Mouse (Mus musculus): ENCODE results near the gene Gnptab. TPM values are rescaled to one million over a fixed set of nuclear protein-coding genes. Genes with fewer than 3 reads are reported as not detected.

Gnptab gene
- polyA plus RNA-seq, 1 experiment from 2014 or later = 9.5 TPM

DNA sequence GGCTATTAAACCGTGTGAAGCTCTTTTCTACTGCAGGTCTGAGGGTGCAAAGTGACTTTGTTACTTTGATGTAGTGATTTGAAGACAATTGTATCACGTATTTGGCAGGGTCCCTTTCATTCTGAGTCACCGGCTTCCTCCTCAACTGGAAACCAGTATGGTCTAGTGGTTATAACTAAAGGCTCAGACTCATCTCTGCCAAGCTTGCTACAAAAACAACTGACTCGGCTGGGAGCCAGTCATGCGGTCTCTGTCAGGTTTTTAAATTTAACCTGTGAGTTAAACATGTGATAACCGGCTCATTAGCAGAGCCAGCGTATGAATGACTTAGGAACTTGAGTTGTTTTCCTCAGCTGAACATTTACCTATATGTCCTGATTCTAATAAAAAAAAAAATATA is 26.9 kb downstream of the Gnptab start:
- Histone ChIP-seq H3K4me1 (replicated peaks) (no peaks in the 10 kb centered on the region), H3K27ac (no peak overlapping the region), H3K9me3 (no peaks in the 10 kb centered on the region), H3K36me3 (peaks cover 8% of the 10 kb centered on the region), H3K27me3 (ENCODE audit: insufficient read depth, poor library complexity, severe bottlenecking) (no peaks in the 10 kb centered on the region), H3K4me3 (no peak overlapping the region)
- WGBS = 84% methylated on average over 7 of the region's 7 CpGs
- DNase-seq (ENCODE audit: low spot score) = no peak

DNA sequence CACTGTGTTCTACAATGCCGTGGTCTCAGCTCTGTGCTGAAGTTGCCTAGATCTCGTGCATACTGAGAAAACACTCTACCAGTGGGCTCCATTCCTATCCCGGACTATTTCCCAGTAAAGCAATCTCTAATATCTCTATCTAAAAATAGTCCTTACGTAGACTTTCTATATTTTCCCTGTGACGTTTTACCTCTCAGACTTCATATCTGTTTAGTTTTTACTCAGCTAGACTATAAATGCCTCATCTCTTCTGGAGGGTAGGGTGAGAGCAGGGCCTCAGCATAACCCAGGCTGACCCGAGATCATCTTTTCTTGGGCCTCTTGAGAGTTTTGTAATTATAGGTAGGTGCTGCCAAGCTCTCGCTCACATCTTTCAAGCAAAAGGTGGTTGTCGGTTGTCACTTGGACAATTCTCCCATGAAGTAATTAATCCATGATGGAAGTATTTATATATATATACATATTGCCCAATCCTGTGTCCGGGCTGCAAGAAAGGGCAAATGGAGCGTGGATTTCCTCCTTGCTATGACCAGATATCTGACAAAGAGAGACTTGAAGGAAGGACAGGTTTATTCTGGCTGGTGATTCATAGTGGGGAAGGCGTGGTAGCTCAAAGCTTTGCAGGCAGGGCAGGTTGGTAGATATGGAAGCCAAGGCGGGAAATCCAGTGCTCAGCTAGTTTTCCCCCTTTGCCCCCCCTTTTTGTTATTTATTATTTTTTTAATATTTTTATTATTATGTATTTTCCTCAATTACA is 29.1 kb downstream of the Gnptab start:
- 94% methylated on average over 12 of the region's 12 CpGs for WGBS
- DNase-seq (ENCODE audit: low spot score) = no peak

DNA sequence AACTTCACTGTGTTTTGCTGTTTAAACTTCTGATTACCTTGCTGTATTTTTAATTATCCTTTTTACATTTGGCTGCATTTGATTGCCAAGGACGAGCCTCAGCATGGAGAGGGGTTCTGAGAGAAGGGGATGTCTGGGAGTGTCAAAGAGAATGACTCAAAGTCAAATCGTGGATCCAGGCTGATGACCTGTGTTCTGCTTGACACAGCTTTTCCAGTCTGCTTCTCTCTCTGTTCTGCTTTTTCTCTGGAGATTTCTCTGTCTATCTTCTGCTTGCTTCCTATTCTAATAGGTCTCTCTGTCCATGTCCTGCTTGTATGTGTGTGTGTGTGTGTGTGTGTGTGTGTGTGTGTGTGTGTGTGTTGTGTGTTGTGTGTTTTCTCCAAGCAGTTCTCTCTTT is 30.8 kb downstream of the Gnptab start:
- Histone ChIP-seq H3K27me3 (ENCODE audit: insufficient read depth, poor library complexity, severe bottlenecking) (no peaks in the 10 kb centered on the region), H3K9me3 (no peaks in the 10 kb centered on the region), H3K27ac (no peak overlapping the region), H3K4me3 (no peak overlapping the region), H3K36me3 (no peaks in the 10 kb centered on the region), H3K4me1 (replicated peaks) (no peaks in the 10 kb centered on the region)
- WGBS = 79% methylated on average over 2 of the region's 2 CpGs
- no peak for DNase-seq (ENCODE audit: low spot score)

More for the DNA sequence above, 29.1 kb downstream of the Gnptab start:
- no peaks in the 10 kb centered on the region for H3K4me1 ChIP-seq (replicated peaks)
- no peak overlapping the region for H3K4me3 ChIP-seq
- no peaks in the 10 kb centered on the region for H3K36me3 ChIP-seq
- H3K27me3 ChIP-seq (ENCODE audit: insufficient read depth, poor library complexity, severe bottlenecking) = no peaks in the 10 kb centered on the region
- H3K27ac ChIP-seq = no peak overlapping the region
- no peaks in the 10 kb centered on the region for H3K9me3 ChIP-seq

DNA sequence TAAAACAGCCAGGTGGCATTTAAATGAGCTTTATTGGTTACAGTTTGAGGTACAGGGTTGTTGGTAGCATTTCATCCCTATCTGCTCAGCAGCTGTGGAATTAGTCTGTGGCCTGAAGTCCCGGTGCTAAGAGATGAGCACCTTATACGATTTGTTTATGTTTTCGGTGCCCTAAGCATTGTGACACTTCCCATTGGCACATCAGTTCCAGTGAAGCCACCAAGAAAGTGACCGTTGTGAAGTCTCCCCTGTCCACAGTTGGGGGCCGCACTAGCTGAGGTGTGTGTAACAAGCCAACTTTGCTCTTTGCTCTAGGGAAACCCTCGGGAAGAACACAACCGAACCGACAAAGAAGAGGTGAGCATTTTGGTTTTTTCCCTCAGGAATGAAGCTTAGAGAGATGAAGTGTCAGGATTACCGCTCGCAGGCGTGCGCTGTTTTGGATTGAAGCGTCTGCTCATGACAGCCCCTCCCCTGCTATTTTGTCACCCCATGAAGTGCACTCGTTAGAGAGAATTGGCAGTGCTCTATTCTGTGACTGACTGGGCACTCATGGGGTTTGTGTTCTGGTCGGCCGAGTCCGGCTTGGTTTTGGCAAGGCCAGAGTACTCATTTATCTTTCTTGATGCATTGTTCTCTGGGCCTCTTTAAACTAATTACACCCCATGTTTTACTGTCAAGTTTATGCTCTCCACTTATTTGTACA is 33.5 kb downstream of the Gnptab start:
- 0 out of 2 replicates have a peak, but pooled peaks cover 2% of the 10 kb centered on the region for H3K36me3 ChIP-seq
- no peaks in the 10 kb centered on the region for H3K27me3 ChIP-seq (ENCODE audit: insufficient read depth, poor library complexity, severe bottlenecking)
- 84% methylated on average over 17 of the region's 17 CpGs for WGBS
- H3K9me3 ChIP-seq = no peaks in the 10 kb centered on the region
- H3K27ac ChIP-seq = no peak overlapping the region
- no peak for DNase-seq (ENCODE audit: low spot score)
- H3K4me1 ChIP-seq (replicated peaks) = no peaks in the 10 kb centered on the region
- H3K4me3 ChIP-seq = no peak overlapping the region

DNA sequence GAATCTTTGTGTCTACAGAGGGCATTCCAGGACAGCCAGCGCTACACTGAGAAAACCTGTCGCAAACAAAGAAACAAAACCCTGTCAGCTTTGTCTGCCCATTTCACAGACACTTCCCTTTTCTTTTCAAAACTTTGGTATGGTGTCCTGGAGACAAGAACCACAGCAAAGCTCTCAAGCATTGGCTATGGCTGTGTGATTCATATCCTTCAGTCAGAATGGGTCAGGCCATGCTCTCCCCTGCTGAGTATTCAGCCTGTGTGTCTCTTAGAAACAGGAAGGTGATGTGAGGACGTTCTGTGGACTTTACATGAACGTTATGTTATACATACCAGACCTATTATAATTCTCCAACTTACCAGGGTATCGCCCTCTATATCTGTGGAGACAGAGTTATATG is 38.8 kb downstream of the Gnptab start:
- Histone ChIP-seq H3K4me3 (no peak overlapping the region), H3K4me1 (replicated peaks) (no peaks in the 10 kb centered on the region), H3K36me3 (peaks cover 20% of the 10 kb centered on the region), H3K9me3 (no peaks in the 10 kb centered on the region), H3K27ac (no peak overlapping the region), H3K27me3 (ENCODE audit: insufficient read depth, poor library complexity, severe bottlenecking) (no peaks in the 10 kb centered on the region)
- no peak for DNase-seq (ENCODE audit: low spot score)
- 88% methylated on average over 5 of the region's 5 CpGs for WGBS

DNA sequence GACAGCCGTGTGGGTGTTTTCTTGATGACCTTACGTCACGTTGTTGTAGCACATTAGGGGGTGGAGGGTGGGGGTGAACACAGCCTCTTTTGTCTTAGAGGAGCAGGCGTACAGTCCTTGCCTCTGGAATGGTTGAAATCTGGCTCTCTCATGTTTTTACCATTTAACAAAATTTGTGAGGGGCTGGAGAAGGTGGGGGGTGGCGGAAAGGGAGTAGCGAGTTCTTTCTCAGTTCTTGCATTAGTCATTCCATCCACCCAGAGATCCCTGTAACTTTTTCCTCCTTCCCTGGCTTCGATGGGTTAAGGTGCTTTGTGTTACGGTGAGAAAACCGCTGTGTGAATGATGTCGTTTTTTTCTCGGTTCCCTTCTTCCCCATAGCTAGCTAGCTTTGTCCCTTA is 41.2 kb downstream of the Gnptab start:
- H3K9me3 ChIP-seq = no peaks in the 10 kb centered on the region
- H3K27me3 ChIP-seq (ENCODE audit: insufficient read depth, poor library complexity, severe bottlenecking) = no peaks in the 10 kb centered on the region
- H3K4me1 ChIP-seq (replicated peaks) = no peaks in the 10 kb centered on the region
- H3K36me3 ChIP-seq = peaks cover 20% of the 10 kb centered on the region
- H3K27ac ChIP-seq = no peak overlapping the region
- no peak for DNase-seq (ENCODE audit: low spot score)
- 78% methylated on average over 11 of the region's 11 CpGs for WGBS
- no peak overlapping the region for H3K4me3 ChIP-seq

DNA sequence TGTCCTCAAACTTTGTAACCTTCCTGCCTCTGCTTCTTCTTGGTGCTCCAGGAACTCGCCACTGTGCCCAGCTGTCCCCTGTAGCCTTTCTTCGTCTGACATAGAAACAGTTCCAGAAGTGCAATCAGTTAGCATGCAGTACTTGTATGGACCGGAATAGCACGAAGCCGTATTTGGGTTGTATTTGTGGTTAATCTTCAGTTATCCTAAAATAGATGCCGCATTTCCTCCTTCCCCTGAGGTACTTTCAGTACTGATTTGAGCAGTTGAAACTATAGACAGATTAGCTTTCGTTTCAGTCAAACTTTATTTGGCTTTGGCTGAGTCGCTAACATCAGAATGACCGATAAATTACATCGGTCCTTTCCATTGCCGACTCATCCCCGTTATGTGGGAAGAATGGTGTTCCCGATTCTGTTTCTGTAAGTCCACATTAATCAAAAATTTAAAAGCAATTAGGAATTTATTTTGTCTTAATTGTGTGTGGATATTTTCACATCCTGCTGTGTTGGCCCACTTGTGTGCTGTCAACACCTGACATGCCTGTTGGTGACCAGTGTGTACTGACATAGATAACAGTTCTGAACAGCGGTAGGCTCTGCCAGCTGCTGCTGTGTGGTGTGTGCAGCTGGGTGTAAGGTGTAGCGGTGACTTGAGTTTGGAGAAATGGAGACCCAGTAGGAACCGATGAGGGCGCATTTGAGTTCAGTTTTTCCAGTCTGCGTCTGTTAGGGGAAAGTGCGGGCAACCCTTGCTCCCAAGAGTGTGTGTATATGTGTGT is 41.9 kb downstream of the Gnptab start:
- no peak overlapping the region for H3K27ac ChIP-seq
- WGBS = 96% methylated on average over 19 of the region's 19 CpGs
- H3K4me1 ChIP-seq (replicated peaks) = no peaks in the 10 kb centered on the region
- no peak overlapping the region for H3K4me3 ChIP-seq
- H3K36me3 ChIP-seq = peaks cover 20% of the 10 kb centered on the region
- DNase-seq (ENCODE audit: low spot score) = no peak
- no peaks in the 10 kb centered on the region for H3K27me3 ChIP-seq (ENCODE audit: insufficient read depth, poor library complexity, severe bottlenecking)
- H3K9me3 ChIP-seq = no peaks in the 10 kb centered on the region

DNA sequence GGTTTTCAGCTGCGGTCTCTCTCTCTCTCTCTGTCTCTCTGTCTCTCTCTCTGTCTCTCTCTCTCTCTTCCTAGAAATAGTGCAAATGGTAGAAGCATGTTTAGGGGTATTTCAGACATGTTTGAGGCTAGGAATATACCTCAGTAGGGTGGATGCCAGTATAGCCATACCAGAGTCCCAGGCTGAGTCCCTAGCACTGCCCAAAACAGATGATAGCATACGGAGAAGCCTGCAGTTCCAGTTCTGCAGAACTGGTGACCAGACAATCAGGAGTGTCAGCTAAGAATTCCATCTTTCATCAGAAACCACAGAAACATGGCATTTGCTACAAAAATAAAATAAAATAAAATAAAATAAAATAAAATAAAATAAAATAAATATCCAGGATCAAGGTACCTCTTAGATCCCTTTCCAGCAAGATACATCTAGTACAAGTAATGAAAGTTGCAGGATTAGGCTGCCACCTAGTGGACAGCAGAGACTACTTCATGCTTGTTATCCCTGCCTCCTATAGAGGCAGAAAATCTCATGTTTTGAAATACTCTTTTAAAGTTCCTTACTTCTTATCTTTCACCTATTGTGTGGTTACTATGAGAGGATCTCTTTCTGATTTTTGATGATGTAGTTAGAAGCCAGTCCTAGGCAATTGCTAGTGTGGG is 47.4 kb downstream of the Gnptab start:
- DNase-seq (ENCODE audit: low spot score) = peak; percentile 17
- no peaks in the 10 kb centered on the region for H3K4me1 ChIP-seq (replicated peaks)
- no peak overlapping the region for H3K4me3 ChIP-seq
- H3K27ac ChIP-seq = no peak overlapping the region
- H3K27me3 ChIP-seq (ENCODE audit: insufficient read depth, poor library complexity, severe bottlenecking) = no peaks in the 10 kb centered on the region
- H3K36me3 ChIP-seq = peaks cover 28% of the 10 kb centered on the region
- H3K9me3 ChIP-seq = no peaks in the 10 kb centered on the region
- WGBS = 99% methylated on average over 2 of the region's 2 CpGs

DNA sequence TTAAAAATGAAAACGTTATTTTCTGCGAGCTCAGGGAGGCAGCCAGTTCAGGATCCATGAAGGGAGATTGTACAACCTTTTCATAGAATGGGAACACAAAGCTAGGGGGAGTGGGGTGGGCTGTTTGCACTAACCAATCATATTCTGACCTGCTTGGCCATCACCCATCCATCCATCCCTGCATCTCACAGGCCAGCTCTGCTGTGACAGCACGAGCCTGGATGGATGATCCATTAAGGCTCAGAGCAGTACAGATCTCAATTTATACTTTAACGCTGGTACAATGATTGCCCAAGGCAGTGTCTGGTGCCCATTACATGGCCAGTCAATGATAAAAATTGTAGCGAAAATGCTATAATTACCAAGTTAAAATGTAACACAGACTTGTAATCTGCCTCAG is 48.0 kb downstream of the Gnptab start:
- H3K27ac ChIP-seq = no peak overlapping the region
- 64% methylated on average over 5 of the region's 5 CpGs for WGBS
- no peak for DNase-seq (ENCODE audit: low spot score)
- H3K9me3 ChIP-seq = no peaks in the 10 kb centered on the region
- peaks cover 28% of the 10 kb centered on the region for H3K36me3 ChIP-seq
- H3K4me1 ChIP-seq (replicated peaks) = no peaks in the 10 kb centered on the region
- H3K27me3 ChIP-seq (ENCODE audit: insufficient read depth, poor library complexity, severe bottlenecking) = no peaks in the 10 kb centered on the region
- no peak overlapping the region for H3K4me3 ChIP-seq

DNA sequence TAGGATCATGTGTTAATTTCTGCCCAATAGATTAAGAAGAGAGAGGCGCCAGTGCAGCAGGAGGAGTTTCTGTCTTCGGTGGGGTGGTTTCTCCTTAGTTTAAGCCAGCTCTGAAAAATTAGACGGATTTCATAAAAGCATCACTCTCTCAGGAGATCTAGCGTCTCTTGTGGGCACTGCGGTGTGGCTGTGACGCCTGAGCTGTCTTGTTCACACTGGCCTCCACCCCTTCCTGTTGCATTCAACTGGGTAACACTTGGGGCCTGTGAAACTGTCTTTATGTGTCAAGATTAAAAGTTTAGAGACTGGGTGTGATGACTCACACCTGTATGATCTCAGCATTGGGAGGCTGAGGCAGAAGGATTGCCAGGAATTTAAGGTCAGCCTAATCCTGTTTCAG is 49.1 kb downstream of the Gnptab start:
- no peaks in the 10 kb centered on the region for H3K27me3 ChIP-seq (ENCODE audit: insufficient read depth, poor library complexity, severe bottlenecking)
- DNase-seq (ENCODE audit: low spot score) = no peak
- no peak overlapping the region for H3K4me3 ChIP-seq
- H3K4me1 ChIP-seq (replicated peaks) = no peaks in the 10 kb centered on the region
- WGBS = 92% methylated on average over 6 of the region's 6 CpGs
- H3K36me3 ChIP-seq = peaks cover 31% of the 10 kb centered on the region
- no peak overlapping the region for H3K27ac ChIP-seq
- H3K9me3 ChIP-seq = no peaks in the 10 kb centered on the region

DNA sequence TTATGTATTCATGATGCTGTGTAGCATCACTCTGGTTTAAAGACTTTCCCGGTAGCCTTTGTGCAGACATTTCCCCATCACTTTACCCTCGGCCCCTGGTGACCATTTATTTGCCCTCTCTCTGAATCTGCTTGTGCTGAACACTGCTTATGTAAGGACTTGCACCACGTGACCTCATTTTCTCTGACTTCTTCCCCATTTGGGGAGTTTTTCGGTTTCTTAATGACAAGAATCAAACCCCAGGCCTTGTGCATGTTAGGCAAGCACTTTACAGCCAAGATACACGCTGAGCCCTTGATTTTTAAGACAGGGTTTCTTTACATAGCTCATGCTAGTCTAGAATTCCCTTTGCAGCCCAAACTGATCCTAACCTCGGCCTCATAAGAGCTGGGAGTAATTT is 62.3 kb downstream of the Gnptab start:
- Histone ChIP-seq H3K9me3 (no peaks in the 10 kb centered on the region), H3K36me3 (peaks cover 44% of the 10 kb centered on the region), H3K27me3 (ENCODE audit: insufficient read depth, poor library complexity, severe bottlenecking) (no peaks in the 10 kb centered on the region), H3K4me1 (replicated peaks) (no peaks in the 10 kb centered on the region), H3K27ac (no peak overlapping the region), H3K4me3 (no peak overlapping the region)
- WGBS = 90% methylated on average over 6 of the region's 6 CpGs
- no peak for DNase-seq (ENCODE audit: low spot score)

DNA sequence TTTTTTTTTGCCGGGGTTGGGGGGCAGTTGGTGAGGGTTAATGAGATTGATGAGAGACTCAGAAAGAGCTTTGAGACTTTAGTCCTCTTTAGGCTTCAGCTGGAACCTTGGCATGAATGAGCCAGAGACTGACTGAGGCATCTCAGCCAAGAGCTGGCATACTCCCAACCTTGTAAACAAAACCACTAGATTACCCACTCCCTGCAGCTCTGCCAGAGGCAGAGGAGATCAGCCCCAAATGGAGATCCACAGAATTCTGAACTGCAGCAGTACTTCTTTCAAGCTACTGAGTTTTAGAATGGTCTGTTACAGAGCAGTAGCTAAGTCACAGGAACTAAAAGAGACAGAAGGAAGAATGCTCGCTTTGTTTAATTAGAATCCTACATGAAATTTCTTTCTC is 72.3 kb downstream of the Gnptab start:
- H3K36me3 ChIP-seq = no peaks in the 10 kb centered on the region
- H3K27ac ChIP-seq = no peak overlapping the region
- 93% methylated on average over 2 of the region's 2 CpGs for WGBS
- no peaks in the 10 kb centered on the region for H3K4me1 ChIP-seq (replicated peaks)
- no peaks in the 10 kb centered on the region for H3K27me3 ChIP-seq (ENCODE audit: insufficient read depth, poor library complexity, severe bottlenecking)
- no peaks in the 10 kb centered on the region for H3K9me3 ChIP-seq
- no peak for DNase-seq (ENCODE audit: low spot score)
- no peak overlapping the region for H3K4me3 ChIP-seq

All from hindbrain, embryonic 10.5 days (tissue).